Mouse (Mus musculus): ENCODE results near the gene Cnpy4. TPM values are rescaled to one million over a fixed set of nuclear protein-coding genes. Genes with fewer than 3 reads are reported as not detected.

Gene Cnpy4
- polyA plus RNA-seq, 1 experiment from 2014 or later, result 29.5 TPM

GRCm38 (mm10) chr5:138163610-138164009 is 23.7 kb upstream of the Cnpy4 start:
- Histone ChIP-seq H3K4me2 (replicated peaks) (no peak overlapping the region), H3K4me3 (replicated peaks; ENCODE audit: low read length) (no peak overlapping the region), H3K27ac (no peak overlapping the region), H3K9ac (no peak overlapping the region), H3K27me3 (ENCODE audit: control insufficient read depth, insufficient read depth, low read length) (no peaks in the 10 kb centered on the region), H3K9me3 (ENCODE audit: control insufficient read depth, low read length) (no peaks in the 10 kb centered on the region), H3K36me3 (replicated peaks; ENCODE audit: control insufficient read depth, insufficient read depth) (peaks cover 64% of the 10 kb centered on the region), H3K4me1 (replicated peaks; ENCODE audit: control insufficient read depth, insufficient read depth, low read length) (peaks cover 12% of the 10 kb centered on the region)
- no peak for ATAC-seq (ENCODE audit: low FRiP score)
- WGBS, result 70% methylated on average over 10 of the region's 10 CpGs
- DNase-seq (ENCODE audit: low spot score), result no peak

GRCm38 (mm10) chr5:138165594-138165993 is 21.7 kb upstream of the Cnpy4 start:
- Histone ChIP-seq H3K36me3 (replicated peaks; ENCODE audit: control insufficient read depth, insufficient read depth) (peaks cover 77% of the 10 kb centered on the region), H3K27me3 (ENCODE audit: control insufficient read depth, insufficient read depth, low read length) (no peaks in the 10 kb centered on the region), H3K4me2 (replicated peaks) (no peak overlapping the region), H3K27ac (no peak overlapping the region), H3K9me3 (ENCODE audit: control insufficient read depth, low read length) (no peaks in the 10 kb centered on the region), H3K4me3 (replicated peaks; ENCODE audit: low read length) (no peak overlapping the region), H3K4me1 (replicated peaks; ENCODE audit: control insufficient read depth, insufficient read depth, low read length) (peaks cover 20% of the 10 kb centered on the region), H3K9ac (0 out of 2 replicates have a peak overlapping the region, but pooled peaks have one; percentile 3)
- ATAC-seq (ENCODE audit: low FRiP score) (no peak), DNase-seq (ENCODE audit: low spot score) (no peak)
- WGBS, result 81% methylated on average over 8 of the region's 8 CpGs

GRCm38 (mm10) chr5:138170936-138171561 is 16.2 kb upstream of the Cnpy4 start:
- Histone ChIP-seq H3K4me3 (replicated peaks; ENCODE audit: low read length) (peak overlapping the region; percentile 84), H3K27me3 (ENCODE audit: control insufficient read depth, insufficient read depth, low read length) (no peaks in the 10 kb centered on the region), H3K27ac (peak overlapping the region; percentile 90), H3K36me3 (replicated peaks; ENCODE audit: control insufficient read depth, insufficient read depth) (peaks cover 58% of the 10 kb centered on the region), H3K9me3 (ENCODE audit: control insufficient read depth, low read length) (no peaks in the 10 kb centered on the region), H3K4me1 (replicated peaks; ENCODE audit: control insufficient read depth, insufficient read depth, low read length) (peaks cover 22% of the 10 kb centered on the region), H3K9ac (peak overlapping the region; percentile 71), H3K4me2 (replicated peaks) (peak overlapping the region; percentile 99)
- ATAC-seq (ENCODE audit: low FRiP score) (peak; percentile 87), DNase-seq (ENCODE audit: low spot score) (peak; percentile 96)
- under 1% methylated on average over 47 of the region's 47 CpGs for WGBS

- no peaks in the 10 kb centered on the region for H3K27me3 ChIP-seq (ENCODE audit: control insufficient read depth, insufficient read depth, low read length)
- peak; percentile 91 for ATAC-seq (ENCODE audit: low FRiP score)
- H3K9ac ChIP-seq, result peak within 1 kb of the TSS; percentile 71
- no peaks in the 10 kb centered on the region for H3K9me3 ChIP-seq (ENCODE audit: control insufficient read depth, low read length)
- H3K36me3 ChIP-seq (replicated peaks; ENCODE audit: control insufficient read depth, insufficient read depth), result peaks cover 58% of the 10 kb centered on the region
- peak within 1 kb of the TSS; percentile 99 for H3K4me2 ChIP-seq (replicated peaks)
- peak; percentile 96 for DNase-seq (ENCODE audit: low spot score)
- peak within 1 kb of the TSS; percentile 90 for H3K27ac ChIP-seq
- peaks cover 22% of the 10 kb centered on the region for H3K4me1 ChIP-seq (replicated peaks; ENCODE audit: control insufficient read depth, insufficient read depth, low read length)
- WGBS, result under 1% methylated on average over 54 of the region's 54 CpGs
- peak within 1 kb of the TSS; percentile 84 for H3K4me3 ChIP-seq (replicated peaks; ENCODE audit: low read length)
These were observed 15.4 kb upstream of the Cnpy4 start, which contains the start of the genes Ap4m1 and Mcm7 for GRCm38 (mm10) chr5:138171695-138172491. Gene Ap4m1, plus strand, starts transcription at chr5:138172002. Gene Mcm7, minus strand, starts transcription at chr5:138172422.

GRCm38 (mm10) chr5:138173217-138173616 is 14.1 kb upstream of the Cnpy4 start:
- H3K36me3 ChIP-seq (replicated peaks; ENCODE audit: control insufficient read depth, insufficient read depth), result peaks cover 58% of the 10 kb centered on the region
- ATAC-seq (ENCODE audit: low FRiP score) (no peak), DNase-seq (ENCODE audit: low spot score) (no peak)
- no peak overlapping the region for H3K27ac ChIP-seq
- no peaks in the 10 kb centered on the region for H3K9me3 ChIP-seq (ENCODE audit: control insufficient read depth, low read length)
- 79% methylated on average over 3 of the region's 3 CpGs for WGBS
- no peaks in the 10 kb centered on the region for H3K27me3 ChIP-seq (ENCODE audit: control insufficient read depth, insufficient read depth, low read length)
- H3K4me2 ChIP-seq (replicated peaks), result peak overlapping the region; percentile 99
- peaks cover 22% of the 10 kb centered on the region for H3K4me1 ChIP-seq (replicated peaks; ENCODE audit: control insufficient read depth, insufficient read depth, low read length)
- H3K9ac ChIP-seq, result no peak overlapping the region
- H3K4me3 ChIP-seq (replicated peaks; ENCODE audit: low read length), result peak overlapping the region; percentile 84; the same call in 1 of the 2 replicates

GRCm38 (mm10) chr5:138187661-138188306 is 499 bp downstream of the Cnpy4 start:
- Histone ChIP-seq H3K9me3 (ENCODE audit: control insufficient read depth, low read length) (no peaks in the 10 kb centered on the region), H3K9ac (peak overlapping the region; percentile 86), H3K36me3 (replicated peaks; ENCODE audit: control insufficient read depth, insufficient read depth) (peaks cover 41% of the 10 kb centered on the region), H3K4me3 (replicated peaks; ENCODE audit: low read length) (peak overlapping the region; percentile 72), H3K4me1 (replicated peaks; ENCODE audit: control insufficient read depth, insufficient read depth, low read length) (peaks cover 17% of the 10 kb centered on the region), H3K27ac (peak overlapping the region; percentile 71), H3K4me2 (replicated peaks) (peak overlapping the region; percentile 74), H3K27me3 (ENCODE audit: control insufficient read depth, insufficient read depth, low read length) (no peaks in the 10 kb centered on the region)
- ATAC-seq (ENCODE audit: low FRiP score) (peak; percentile 86), DNase-seq (ENCODE audit: low spot score) (peak; percentile 88)
- WGBS, result under 1% methylated on average over 10 of the region's 10 CpGs

GRCm38 (mm10) chr5:138193771-138194727 is 6.8 kb downstream of the Cnpy4 start, which contains the start of gene Mblac1:
Gene Mblac1, plus strand, starts transcription at chr5:138194314.
- Histone ChIP-seq H3K4me2 (replicated peaks) (peak within 1 kb of the TSS; percentile 98), H3K36me3 (replicated peaks; ENCODE audit: control insufficient read depth, insufficient read depth) (peaks cover 29% of the 10 kb centered on the region), H3K9ac (peak within 1 kb of the TSS; percentile 96), H3K27me3 (ENCODE audit: control insufficient read depth, insufficient read depth, low read length) (no peaks in the 10 kb centered on the region), H3K4me3 (replicated peaks; ENCODE audit: low read length) (peak within 1 kb of the TSS; percentile 89), H3K27ac (peak within 1 kb of the TSS; percentile 91), H3K4me1 (replicated peaks; ENCODE audit: control insufficient read depth, insufficient read depth, low read length) (0 out of 2 replicates have a peak, but pooled peaks cover 3% of the 10 kb centered on the region), H3K9me3 (ENCODE audit: control insufficient read depth, low read length) (no peaks in the 10 kb centered on the region)
- ATAC-seq (ENCODE audit: low FRiP score) (peak; percentile 83), DNase-seq (ENCODE audit: low spot score) (peak; percentile 85)
- WGBS, result 7% methylated on average over 54 of the region's 54 CpGs

GRCm38 (mm10) chr5:138194755-138195345 is 7.6 kb downstream of the Cnpy4 start:
- ATAC-seq (ENCODE audit: low FRiP score) (peak; percentile 77), DNase-seq (ENCODE audit: low spot score) (peak; percentile 51)
- 1% methylated on average over 29 of the region's 29 CpGs for WGBS
- Histone ChIP-seq H3K27me3 (ENCODE audit: control insufficient read depth, insufficient read depth, low read length) (no peaks in the 10 kb centered on the region), H3K4me1 (replicated peaks; ENCODE audit: control insufficient read depth, insufficient read depth, low read length) (0 out of 2 replicates have a peak, but pooled peaks cover 3% of the 10 kb centered on the region), H3K9ac (peak overlapping the region; percentile 96), H3K9me3 (ENCODE audit: control insufficient read depth, low read length) (no peaks in the 10 kb centered on the region), H3K4me3 (replicated peaks; ENCODE audit: low read length) (peak overlapping the region; percentile 89), H3K27ac (peak overlapping the region; percentile 91), H3K36me3 (replicated peaks; ENCODE audit: control insufficient read depth, insufficient read depth) (peaks cover 27% of the 10 kb centered on the region), H3K4me2 (replicated peaks) (peak overlapping the region; percentile 98)
